Mouse (Mus musculus) bone marrow, adult 2 months (tissue): ENCODE data around the gene Thap12.

ENCODE experiments used
- CTCF ChIP-seq: fragments of 200-500 bp; IDR thresholded peaks from 2 replicates; pipeline ENCODE4 v1.5.1; 2011; ENCODE audit warnings: low read length, control low read depth; ENCODE audit not compliant: control insufficient read depth, insufficient read depth
- POLR2A ChIP-seq: fragments of 200-500 bp; IDR thresholded peaks from 2 replicates; pipeline ENCODE4 v1.6.1; 2011; ENCODE audit warnings: low read depth, mild to moderate bottlenecking, control low read depth, low read length, borderline replicate concordance; ENCODE audit not compliant: control insufficient read depth

DNA sequence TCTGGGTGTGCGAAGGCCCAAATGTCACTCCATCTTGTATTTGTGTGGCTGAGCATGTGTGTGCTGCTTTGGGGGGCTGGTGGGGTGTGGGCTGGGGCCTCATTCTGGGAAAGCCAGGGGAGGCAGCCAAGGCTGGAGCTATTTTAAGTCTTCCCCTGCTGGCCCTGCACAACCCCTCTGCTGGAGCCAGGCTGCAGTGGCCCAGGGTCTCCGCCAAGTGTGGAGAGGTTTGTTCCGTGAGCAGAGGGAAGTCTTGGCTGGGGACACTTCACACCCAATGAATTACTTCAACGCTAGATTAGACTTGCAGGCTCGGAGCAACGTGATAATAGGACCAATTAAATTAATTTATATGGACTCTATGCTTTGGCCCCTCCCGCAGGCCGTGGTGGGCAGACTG, 49.8 kb downstream of the Thap12 start:
- TF ChIP-seq POLR2A (no peak), CTCF (no peak)
